Mouse (Mus musculus): ENCODE results near the gene Defb11. TPM values are rescaled to one million over a fixed set of nuclear protein-coding genes. Genes with fewer than 3 reads are reported as not detected.
"Not testable (repeated sequence)": the region's sequence is repeated elsewhere in the genome, so short reads cannot be mapped to it uniquely, and the experiment has no call there.

Defb11 gene
- polyA plus RNA-seq, 1 experiment from 2014 or later = 3.3 TPM

DNA sequence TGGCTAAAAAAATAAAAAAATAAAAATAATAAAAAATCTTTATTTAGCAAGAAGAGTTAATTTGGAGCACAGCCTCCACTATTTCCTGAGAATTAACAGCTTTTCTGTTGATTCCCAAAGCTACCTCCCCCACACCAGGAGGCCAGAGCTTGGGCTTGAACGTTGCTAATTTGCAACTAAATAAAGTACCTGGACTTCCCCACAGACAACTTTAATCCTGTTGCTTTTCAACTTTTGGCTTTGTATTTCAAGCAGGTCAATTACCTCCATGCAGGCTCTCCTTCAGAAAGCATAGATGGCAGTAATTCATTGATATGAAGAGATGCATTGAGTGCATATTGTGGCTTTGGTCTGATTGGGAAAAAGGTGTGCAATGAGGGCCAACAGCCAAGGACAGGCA lies 5.7 kb upstream of the Defb11 start:
- no peak overlapping the region for H3K4me3 ChIP-seq (ENCODE audit: low read depth, low read length)
- no peaks in the 10 kb centered on the region for H3K36me3 ChIP-seq (ENCODE audit: control insufficient read depth, insufficient read depth, low read length)
- no peaks in the 10 kb centered on the region for H3K27me3 ChIP-seq (replicated peaks; ENCODE audit: control insufficient read depth, insufficient read depth, low read length)
- no peak for ATAC-seq (ENCODE audit: low read depth)
- WGBS = 8% methylated on average over 1 of the region's 1 CpGs
- no peaks in the 10 kb centered on the region for H3K4me1 ChIP-seq (ENCODE audit: control insufficient read depth, insufficient read depth, low read length)
- DNase-seq (ENCODE audit: low spot score) = no peak
- no peaks in the 10 kb centered on the region for H3K9me3 ChIP-seq (ENCODE audit: control insufficient read depth, low read length)
- H3K27ac ChIP-seq (replicated peaks; ENCODE audit: low read depth, low read length) = no peak overlapping the region
- H3K4me2 ChIP-seq (ENCODE audit: low read depth, low read length) = no peak overlapping the region
- no peak overlapping the region for H3K9ac ChIP-seq (ENCODE audit: low read depth, low read length)

DNA sequence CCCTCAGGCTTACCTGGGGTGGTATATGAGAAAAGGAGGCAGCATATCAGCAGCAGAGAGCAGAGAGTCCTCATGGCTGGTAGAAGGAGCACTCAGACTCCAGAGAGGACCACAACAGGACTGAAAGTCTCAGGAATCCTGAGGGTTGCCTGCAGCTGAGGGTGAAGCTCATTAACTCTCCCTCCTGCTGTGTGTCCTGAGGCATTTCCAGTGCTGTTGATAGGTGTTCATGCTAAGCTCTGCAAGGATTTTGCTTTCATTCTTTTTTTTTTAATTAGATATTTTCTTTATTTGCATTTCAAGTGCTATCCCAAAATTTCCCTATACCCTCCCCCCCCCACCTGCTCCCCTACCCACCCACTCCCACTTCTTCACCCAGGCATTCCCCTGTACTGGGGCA lies 20.9 kb downstream of the Defb11 start, which contains the start of gene Defb9:
Gene Defb9, minus strand, starts transcription at position 101 of the 400 bp plus-strand sequence.
- not testable (repeated sequence) for H3K4me1 ChIP-seq (ENCODE audit: control insufficient read depth, insufficient read depth, low read length)

DNA sequence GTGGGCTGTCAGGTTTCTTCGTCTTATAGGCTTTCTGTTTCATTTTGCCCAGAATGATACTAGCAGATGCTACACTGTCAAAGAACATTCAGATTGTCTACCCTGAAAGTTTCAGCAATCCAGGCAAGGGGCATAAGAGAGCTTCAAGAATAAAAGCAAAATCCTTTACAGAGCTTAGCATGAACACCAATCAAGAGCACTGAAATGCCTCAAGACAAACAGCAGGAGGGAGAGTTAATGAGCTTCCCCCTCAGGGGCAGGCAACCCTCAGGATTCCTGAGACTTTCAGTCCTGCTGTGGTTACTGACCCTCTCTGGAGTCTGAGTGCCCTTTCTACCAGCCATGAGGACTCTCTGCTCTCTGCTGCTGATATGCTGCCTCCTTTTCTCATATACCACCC lies 47.6 kb downstream of the Defb11 start, which contains the start of gene Defb10:
Gene Defb10, plus strand, starts transcription at position 316 of the 400 bp plus-strand sequence.
- DNase-seq (ENCODE audit: low spot score) = peak; percentile 7
- H3K4me1 ChIP-seq (ENCODE audit: control insufficient read depth, insufficient read depth, low read length); H3K9ac ChIP-seq (ENCODE audit: low read depth, low read length); H3K9me3 ChIP-seq (ENCODE audit: control insufficient read depth, low read length); ATAC-seq (ENCODE audit: low read depth); H3K4me3 ChIP-seq (ENCODE audit: low read depth, low read length); H3K36me3 ChIP-seq (ENCODE audit: control insufficient read depth, insufficient read depth, low read length); H3K27ac ChIP-seq (replicated peaks; ENCODE audit: low read depth, low read length); H3K27me3 ChIP-seq (replicated peaks; ENCODE audit: control insufficient read depth, insufficient read depth, low read length); H3K4me2 ChIP-seq (ENCODE audit: low read depth, low read length): not testable (repeated sequence)
- WGBS = 50% methylated on average over 1 of the region's 1 CpGs

More for the DNA sequence above, 20.9 kb downstream of the Defb11 start, which contains the start of gene Defb9:
- not testable (repeated sequence) for H3K4me2 ChIP-seq (ENCODE audit: low read depth, low read length); ATAC-seq (ENCODE audit: low read depth); H3K9ac ChIP-seq (ENCODE audit: low read depth, low read length); H3K27me3 ChIP-seq (replicated peaks; ENCODE audit: control insufficient read depth, insufficient read depth, low read length); H3K4me3 ChIP-seq (ENCODE audit: low read depth, low read length); H3K36me3 ChIP-seq (ENCODE audit: control insufficient read depth, insufficient read depth, low read length); H3K9me3 ChIP-seq (ENCODE audit: control insufficient read depth, low read length); H3K27ac ChIP-seq (replicated peaks; ENCODE audit: low read depth, low read length); DNase-seq (ENCODE audit: low spot score)

Other genes with a start within 250 kb of the Defb11 start
- gene Defa34, start 240.6 kb downstream of the Defb11 start, polyA plus RNA-seq (2014; fragmentation: Nextera tagmentation; extraction: Ambion mirVana) = not detected in 2 replicates
- not detected in 2 replicates for gene AY761184, start 202.8 kb downstream of the Defb11 start, polyA plus RNA-seq (2014; fragmentation: Nextera tagmentation; extraction: Ambion mirVana)
- not detected in 2 replicates for gene Defa24, start 171.9 kb downstream of the Defb11 start, polyA plus RNA-seq (2014; fragmentation: Nextera tagmentation; extraction: Ambion mirVana)
- gene Defb50, start 82.9 kb downstream of the Defb11 start, polyA plus RNA-seq (2014; fragmentation: Nextera tagmentation; extraction: Ambion mirVana) = not detected in 2 replicates
- gene Defb2, start 66.5 kb downstream of the Defb11 start, polyA plus RNA-seq (2014; fragmentation: Nextera tagmentation; extraction: Ambion mirVana) = not detected in 2 replicates
- not detected in 2 replicates for gene Defb10, start 47.5 kb downstream of the Defb11 start, polyA plus RNA-seq (2014; fragmentation: Nextera tagmentation; extraction: Ambion mirVana)
- not detected in 2 replicates for gene Defb9, start 21.0 kb downstream of the Defb11 start, polyA plus RNA-seq (2014; fragmentation: Nextera tagmentation; extraction: Ambion mirVana)
- not detected in 2 replicates for gene Defb15, start 26.3 kb upstream of the Defb11 start, polyA plus RNA-seq (2014; fragmentation: Nextera tagmentation; extraction: Ambion mirVana)
- not detected in 2 replicates for gene Defb35, start 31.9 kb upstream of the Defb11 start, polyA plus RNA-seq (2014; fragmentation: Nextera tagmentation; extraction: Ambion mirVana)
- not detected in 2 replicates for gene Defb13, start 40.4 kb upstream of the Defb11 start, polyA plus RNA-seq (2014; fragmentation: Nextera tagmentation; extraction: Ambion mirVana)
- gene Fam90a1a, start 52.3 kb upstream of the Defb11 start, polyA plus RNA-seq (2014; fragmentation: Nextera tagmentation; extraction: Ambion mirVana) = not detected in 2 replicates
- gene Ccdc70, start 63.4 kb upstream of the Defb11 start, polyA plus RNA-seq (2014; fragmentation: Nextera tagmentation; extraction: Ambion mirVana) = not detected in 2 replicates
- 0.62 and 0.86 TPM in 2 replicates for gene Atp7b, start 153.9 kb upstream of the Defb11 start, polyA plus RNA-seq (2014; fragmentation: Nextera tagmentation; extraction: Ambion mirVana)
- gene Alg11, start 154.3 kb upstream of the Defb11 start, polyA plus RNA-seq (2014; fragmentation: Nextera tagmentation; extraction: Ambion mirVana) = 19.3 and 22.4 TPM in 2 replicates
- 0.46 and 0.67 TPM in 2 replicates for gene Nek5, start 218.6 kb upstream of the Defb11 start, polyA plus RNA-seq (2014; fragmentation: Nextera tagmentation; extraction: Ambion mirVana)

Data from embryonic facial prominence, embryonic 14.5 days (tissue).